Mouse (Mus musculus) myocyte (in vitro differentiated cells): ENCODE measurements around the gene Gm20812.
"Not testable (repeated sequence)": the region's sequence is repeated elsewhere in the genome, so short reads cannot be mapped to it uniquely, and the experiment has no call there.

Experiments
- E2F4 ChIP-seq: IDR thresholded peaks from one replicate; pipeline ENCODE4 v1.6.1; 2011; ENCODE audit warnings: mild to moderate bottlenecking, control low read depth, moderate library complexity; ENCODE audit not compliant: insufficient read depth
- MAX ChIP-seq: IDR thresholded peaks from one replicate; pipeline ENCODE4 v1.6.1; 2011; ENCODE audit warnings: low read depth, mild to moderate bottlenecking, control low read depth
- POLR2A ChIP-seq: IDR thresholded peaks from one replicate; pipeline ENCODE4 v1.6.1; 2011; ENCODE audit warnings: low read depth, mild to moderate bottlenecking, control low read depth, moderate library complexity; ENCODE audit not compliant: insufficient read length
- TCF12 ChIP-seq: IDR thresholded peaks from one replicate; pipeline ENCODE4 v1.6.1; 2011; ENCODE audit warnings: mild to moderate bottlenecking, control low read depth; ENCODE audit not compliant: poor library complexity, insufficient read depth, severe bottlenecking
- USF1 ChIP-seq: IDR thresholded peaks from one replicate; pipeline ENCODE4 v1.6.1; 2011; ENCODE audit warnings: low read depth, mild to moderate bottlenecking, control low read depth, moderate library complexity

GRCm38 (mm10) chrY:12381681-12382080 is at the start of gene Gm20812:
- not testable (repeated sequence) for TF ChIP-seq POLR2A, MAX, USF1, E2F4, TCF12
